ENCODE assay signal across 8 mouse cellular contexts in the genomic region with DNA sequence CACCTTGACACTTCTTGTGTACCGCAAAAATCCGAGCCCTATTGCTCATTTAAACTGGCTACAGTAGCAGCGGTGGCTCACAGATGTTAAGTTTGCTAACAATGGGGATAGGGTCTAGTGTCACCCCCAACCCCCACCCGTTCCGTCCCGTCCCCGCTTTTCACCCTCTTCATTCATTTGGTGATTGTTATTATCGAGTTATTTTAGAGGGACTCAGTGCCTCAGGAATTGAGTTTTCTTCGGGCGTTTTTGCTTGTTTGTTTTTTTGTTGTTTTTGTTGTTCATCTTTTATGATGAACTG. TPM values are rescaled to one million over a fixed set of nuclear protein-coding genes. Genes with fewer than 3 reads are reported as not detected.
DNase-seq lines count a peak whose midpoint lies in the region; ATAC-seq and TF ChIP-seq lines count a peak whose summit lies in the region.

No protein-coding gene starts in this region.

- no peaks in the 10 kb centered on the region for H3K9me3 ChIP-seq in kidney, postnatal 0 days (replicated peaks; ENCODE audit: low read length)
- H3K9me3 ChIP-seq in hindbrain, embryonic 11.5 days (ENCODE audit: control insufficient read depth, low read length), result no peaks in the 10 kb centered on the region
- H3K9me3 ChIP-seq in midbrain, embryonic 13.5 days, result no peaks in the 10 kb centered on the region

- H3K36me3 ChIP-seq in kidney, postnatal 0 days (ENCODE audit: insufficient read depth, low read length), result 0 out of 2 replicates have a peak, but pooled peaks cover 3% of the 10 kb centered on the region
- H3K36me3 ChIP-seq in hindbrain, embryonic 11.5 days (ENCODE audit: control insufficient read depth, insufficient read depth, low read length), result 0 out of 2 replicates have a peak, but pooled peaks cover 2% of the 10 kb centered on the region
- peaks cover 18% of the 10 kb centered on the region for H3K36me3 ChIP-seq in midbrain, embryonic 13.5 days

- no peak for TF ChIP-seq POLR2A in bone marrow macrophage, adult 2 months (IDR thresholded peaks at IDR 0.05; ENCODE audit: borderline replicate concordance, low read depth, low read length)

- H3K27ac ChIP-seq in kidney, postnatal 0 days, result peak overlapping the region; percentile 86
- H3K27ac ChIP-seq in bone marrow macrophage, adult 2 months (ENCODE audit: insufficient read depth, low read depth, low read length), result peak overlapping the region; percentile 65
- H3K27ac ChIP-seq in hindbrain, embryonic 11.5 days (ENCODE audit: low read depth, low read length), result peak overlapping the region; percentile 95
- peak overlapping the region; percentile 96 for H3K27ac ChIP-seq in midbrain, embryonic 13.5 days

- TF ChIP-seq CTCF in kidney, postnatal 0 days (IDR thresholded peaks at IDR 0.05; ENCODE audit: low read depth), result no peak
- TF ChIP-seq CTCF in bone marrow macrophage, adult 2 months (IDR thresholded peaks at IDR 0.05; ENCODE audit: low read depth, low read length), result no peak

- no peaks in the 10 kb centered on the region for H3K27me3 ChIP-seq in kidney, postnatal 0 days (ENCODE audit: insufficient read depth, low read length)
- H3K27me3 ChIP-seq in hindbrain, embryonic 11.5 days (ENCODE audit: control insufficient read depth, insufficient read depth, low read length), result no peaks in the 10 kb centered on the region
- H3K27me3 ChIP-seq in midbrain, embryonic 13.5 days, result no peaks in the 10 kb centered on the region

- H3K4me3 ChIP-seq in kidney, postnatal 0 days (replicated peaks; ENCODE audit: low read depth, low read length), result peak overlapping the region; percentile 88
- peak overlapping the region; percentile 88 for H3K4me3 ChIP-seq in bone marrow macrophage, adult 2 months (ENCODE audit: insufficient read depth, low read length)
- H3K4me3 ChIP-seq in hindbrain, embryonic 11.5 days (ENCODE audit: low read depth, low read length), result peak overlapping the region; percentile 65
- H3K4me3 ChIP-seq in midbrain, embryonic 13.5 days (replicated peaks), result peak overlapping the region; percentile 81

- WGBS in kidney, postnatal 0 days, result 1% methylated on average over 10 of the region's 10 CpGs
- WGBS in hindbrain, embryonic 11.5 days, result 0% methylated on average over 10 of the region's 10 CpGs
- 1% methylated on average over 10 of the region's 10 CpGs for WGBS in midbrain, embryonic 13.5 days

- DNase-seq in kidney, postnatal 0 days (ENCODE audit: low spot score), result no peak
- no peak for DNase-seq in kidney, postnatal 14 days
- no peak for DNase-seq in hindbrain, embryonic 11.5 days (ENCODE audit: low spot score)
- no peak for DNase-seq in urinary bladder, postnatal 10 days (ENCODE audit: low spot score)
- DNase-seq in frontal cortex, postnatal 25 days (ENCODE audit: low spot score in 2 of 2), result no peak
- no peak for DNase-seq in left cerebral cortex, postnatal 36 days (ENCODE audit: low spot score in 2 of 2)

- peak overlapping the region; percentile 82 for H3K9ac ChIP-seq in kidney, postnatal 0 days (ENCODE audit: low read depth, low read length)
- peak overlapping the region; percentile 87 for H3K9ac ChIP-seq in hindbrain, embryonic 11.5 days (ENCODE audit: low read depth, low read length)
- H3K9ac ChIP-seq in midbrain, embryonic 13.5 days (replicated peaks), result peak overlapping the region; percentile 90

- intact Hi-C loops in left cerebral cortex, postnatal 36 days (cut with DNase I), result loop anchor here (10.0 kb wide), 1 partner anchor 1974 kb away; no protein-coding TSS in a partner anchor

- no peak for ATAC-seq in kidney, postnatal 0 days (replicated peaks; ENCODE audit: low FRiP score, low read depth)
- ATAC-seq in hindbrain, embryonic 11.5 days (ENCODE audit: low FRiP score), result peak; percentile 58
- ATAC-seq in midbrain, embryonic 13.5 days, result peak; percentile 55

- H3K4me2 ChIP-seq in kidney, postnatal 0 days (ENCODE audit: low read length), result peak overlapping the region; percentile 77
- peak overlapping the region; percentile 41 for H3K4me2 ChIP-seq in hindbrain, embryonic 11.5 days (replicated peaks; ENCODE audit: low read depth, low read length)
- H3K4me2 ChIP-seq in midbrain, embryonic 13.5 days (replicated peaks), result peak overlapping the region; percentile 60

- H3K4me1 ChIP-seq in kidney, postnatal 0 days (replicated peaks; ENCODE audit: insufficient read depth, low read length), result 0 out of 2 replicates have a peak, but pooled peaks cover 5% of the 10 kb centered on the region
- no peaks in the 10 kb centered on the region; the same call in none of the 2 replicates for H3K4me1 ChIP-seq in bone marrow macrophage, adult 2 months (ENCODE audit: control insufficient read depth, insufficient read depth, low read length)
- no peaks in the 10 kb centered on the region for H3K4me1 ChIP-seq in hindbrain, embryonic 11.5 days (replicated peaks; ENCODE audit: control insufficient read depth, insufficient read depth, low read length)
- H3K4me1 ChIP-seq in midbrain, embryonic 13.5 days (replicated peaks), result peaks cover 26% of the 10 kb centered on the region

RNA-seq across cellular contexts. Expression of gene G2e3, which starts 0.8 kb away (rescaled TPM):
- polyA plus RNA-seq in kidney, postnatal 0 days (2015; fragmentation: Nextera tagmentation; extraction: Ambion mirVana), result 19.0 and 19.6 TPM in 2 replicates
- polyA plus RNA-seq in bone marrow macrophage, adult 2 months (2012; ENCODE audit: insufficient read depth, insufficient read length, missing spikeins), result 15.6 and 15.9 TPM in 2 replicates
- polyA plus RNA-seq in hindbrain, embryonic 11.5 days (2014; fragmentation: Nextera tagmentation; extraction: Ambion mirVana), result 41.7 and 42.8 TPM in 2 replicates
- 31.5 and 31.7 TPM in 2 replicates for polyA plus RNA-seq in midbrain, embryonic 13.5 days (2015; fragmentation: Nextera tagmentation; extraction: Ambion mirVana)
- 10 to 100 TPM in 1 of 2 experiments, 1 to 10 TPM in 1; 7.8 to 10.4 TPM for total RNA-seq in left cerebral cortex, postnatal 36 days (2021)

RNA-seq across cellular contexts. Expression of gene Scfd1, which starts 28.7 kb away (rescaled TPM):
- polyA plus RNA-seq in kidney, postnatal 0 days (2015; fragmentation: Nextera tagmentation; extraction: Ambion mirVana), result 83.9 and 85.1 TPM in 2 replicates
- polyA plus RNA-seq in bone marrow macrophage, adult 2 months (2012; ENCODE audit: insufficient read depth, insufficient read length, missing spikeins), result 39.5 and 41.3 TPM in 2 replicates
- 78.1 and 79.5 TPM in 2 replicates for polyA plus RNA-seq in hindbrain, embryonic 11.5 days (2014; fragmentation: Nextera tagmentation; extraction: Ambion mirVana)
- polyA plus RNA-seq in midbrain, embryonic 13.5 days (2015; fragmentation: Nextera tagmentation; extraction: Ambion mirVana), result 70.8 and 74.3 TPM in 2 replicates
- total RNA-seq in left cerebral cortex, postnatal 36 days (2021), result 10 to 100 TPM; 37.3 to 38.3 TPM
